Mouse (Mus musculus) heart, postnatal 25 days (tissue): ENCODE measurements around the gene Pole2. TPM values are rescaled to one million over a fixed set of nuclear protein-coding genes. Genes with fewer than 3 reads are reported as not detected.

Experiments used
- DNase-seq: peaks from one replicate; pipeline ENCODE4 v3.0.0; 2022; ENCODE audit warnings: low spot score
- intact Hi-C: fragments of 180-260 bp; cut with DNase I; formaldehyde crosslinking; loops from one replicate; pipeline ENCODE4 v1.15.1; 2025
- microRNA-seq: library from miRNA; unstranded; fragments of <30 nt; microRNA quantifications from one replicate; pipeline ENCODE4 v1.2.0, GENCODE M21; 2022
- total RNA-seq, 2 experiments: library from RNA; stranded (reverse); gene quantifications; 2 replicates each; pipeline ENCODE4 v1.2.3; 2021

Gene Pole2
- total RNA-seq, 2 experiments from 2014 or later: 0.98 to 1.2 TPM

DNA sequence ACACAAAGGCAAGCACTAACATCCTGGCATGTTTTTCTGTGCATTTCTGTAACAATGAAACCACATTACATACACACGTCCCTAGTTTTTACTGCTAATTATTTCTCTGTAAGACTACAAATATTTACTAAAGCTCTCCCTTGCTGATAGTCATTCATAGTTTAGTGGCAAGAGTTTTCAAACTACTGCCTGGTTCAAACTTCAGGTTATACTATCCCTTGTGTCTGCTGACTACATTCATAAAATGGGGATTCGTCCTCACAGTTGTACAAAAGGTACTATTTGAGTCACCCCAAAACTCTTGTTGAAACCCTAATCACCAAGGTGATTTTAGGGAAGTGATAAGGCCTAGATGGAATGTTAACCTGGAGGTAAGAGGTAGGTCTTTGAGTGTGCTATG, 72.1 kb downstream of the Pole2 start:
- intact Hi-C loops: no loop called here
- no peak for DNase-seq

Small RNA genes within 50 kb of the gene (microRNA-seq; reads per million reads assigned to microRNA genes)
- gene Gm47287: not detected
- gene Gm47295: 1.4 reads per million

Other genes starting within 250 kb of the Pole2 start
- gene Rps29, start 69.0 kb downstream of the Pole2 start, total RNA-seq: 1,000 to 10,000 TPM; 1,352 to 1,376 TPM
- under 1 TPM in 1 of 2 experiments, not detected in 1; 0.88 TPM for gene Lrr1, start 59.4 kb downstream of the Pole2 start, total RNA-seq
- gene Rpl36al, start 44.1 kb downstream of the Pole2 start, total RNA-seq: 100 to 1,000 TPM; 224 to 242 TPM
- 10 to 100 TPM; 19.6 to 20.0 TPM for gene Mgat2, start 44.0 kb downstream of the Pole2 start, total RNA-seq
- gene Gm49383, start 31.1 kb downstream of the Pole2 start, total RNA-seq: 1 to 10 TPM; 2.6 to 4.5 TPM
- under 1 TPM; 0.34 to 0.56 TPM for gene Dnaaf2, start 29.8 kb downstream of the Pole2 start, total RNA-seq
- gene Gm49384, start 23.9 kb downstream of the Pole2 start, total RNA-seq: 1 to 10 TPM; 2.3 to 3.7 TPM
- gene Klhdc1, start 13.0 kb upstream of the Pole2 start, total RNA-seq: 10 to 100 TPM; 26.5 to 28.7 TPM
- 100 to 1,000 TPM; 103 to 105 TPM for gene Klhdc2, start 68.5 kb upstream of the Pole2 start, total RNA-seq
- 10 to 100 TPM; 24.0 to 24.4 TPM for gene Nemf, start 129.0 kb upstream of the Pole2 start, total RNA-seq
- 10 to 100 TPM; 40.5 to 43.7 TPM for gene Arf6, start 144.0 kb upstream of the Pole2 start, total RNA-seq
- under 1 TPM; 0.60 to 0.61 TPM for gene Gm9887, start 144.3 kb upstream of the Pole2 start, total RNA-seq